Mouse (Mus musculus) hindbrain, embryonic 15.5 days (tissue): ENCODE measurements around the gene 2810408A11Rik. TPM values are rescaled to one million over a fixed set of nuclear protein-coding genes. Genes with fewer than 3 reads are reported as not detected.
"Not testable (repeated sequence)": the region's sequence is repeated elsewhere in the genome, so short reads cannot be mapped to it uniquely, and the experiment has no call there.

Experiments used
- ATAC-seq: fragments of 200-750 bp; cut with Nextera tagmentation; 2 replicates; pipeline ENCODE4 v1.8.0; 2017; ENCODE audit warnings: low read depth, moderate number of reproducible peaks, moderate TSS enrichment; ENCODE audit not compliant: low FRiP score
- H3K27ac ChIP-seq: fragments of 300-500 bp; sonication (generic); replicated peaks from 2 replicates; pipeline ENCODE4 v1.5.1; 2015; ENCODE audit warnings: mild to moderate bottlenecking, inconsistent platforms
- H3K27me3 ChIP-seq: fragments of 300-500 bp; sonication (generic); 2 replicates; pipeline ENCODE4 v1.6.1; 2015; ENCODE audit warnings: control low read depth, inconsistent platforms
- H3K36me3 ChIP-seq: fragments of 300-500 bp; sonication (generic); 2 replicates; pipeline ENCODE4 v1.6.1; 2015; ENCODE audit warnings: control low read depth, inconsistent platforms
- H3K4me1 ChIP-seq: fragments of 300-500 bp; sonication (generic); replicated peaks from 2 replicates; pipeline ENCODE4 v1.6.1; 2015; ENCODE audit warnings: control low read depth, inconsistent platforms
- H3K4me2 ChIP-seq: fragments of 300-500 bp; sonication (generic); 2 replicates; pipeline ENCODE4 v1.6.1; 2015; ENCODE audit warnings: moderate library complexity, mild to moderate bottlenecking, inconsistent platforms
- H3K4me3 ChIP-seq: fragments of 300-500 bp; sonication (generic); 2 replicates; pipeline ENCODE4 v1.5.1; 2015; ENCODE audit warnings: mild to moderate bottlenecking, inconsistent platforms
- H3K9ac ChIP-seq: fragments of 300-500 bp; sonication (generic); 2 replicates; pipeline ENCODE4 v1.6.1; 2015; ENCODE audit warnings: inconsistent platforms
- H3K9me3 ChIP-seq: fragments of 300-500 bp; sonication (generic); 2 replicates; pipeline ENCODE4 v1.6.1; 2016; ENCODE audit warnings: control low read depth, inconsistent platforms
- WGBS: fragments of 180-500 bp; shearing (Covaris S2); methylation state at CpG from one replicate; pipeline ENCODE4 v1.1.7; 2015; 5-methylcytosine and 5-hydroxymethylcytosine counted together
- polyA plus RNA-seq: library from polyadenylated mRNA; unstranded; fragments of >200 nt; fragmentation: Nextera tagmentation; extraction: Ambion mirVana; gene quantifications from 2 replicates; pipeline ENCODE4 v1.2.1, GENCODE M21; 2015

The 2810408A11Rik gene
- polyA plus RNA-seq, 1 experiment from 2014 or later = 8.8 TPM

GRCm38 (mm10) chr11:69872451-69872850 lies 28.3 kb downstream of the 2810408A11Rik start:
- Histone ChIP-seq H3K9ac (no peak overlapping the region), H3K4me3 (no peak overlapping the region), H3K36me3 (no peaks in the 10 kb centered on the region), H3K9me3 (no peaks in the 10 kb centered on the region), H3K27ac (no peak overlapping the region), H3K27me3 (no peaks in the 10 kb centered on the region), H3K4me1 (0 out of 2 replicates have a peak, but pooled peaks cover 5% of the 10 kb centered on the region), H3K4me2 (no peak overlapping the region)
- 78% methylated on average over 4 of the region's 4 CpGs for WGBS
- ATAC-seq = no peak

- WGBS = 88% methylated on average over 7 of the region's 7 CpGs
- Histone ChIP-seq H3K4me1 (no peaks in the 10 kb centered on the region), H3K9me3 (no peaks in the 10 kb centered on the region), H3K36me3 (no peaks in the 10 kb centered on the region), H3K4me2 (no peak overlapping the region), H3K4me3 (no peak overlapping the region), H3K27ac (no peak overlapping the region), H3K9ac (no peak overlapping the region), H3K27me3 (no peaks in the 10 kb centered on the region)
- no peak for ATAC-seq
Observed at GRCm38 (mm10) chr11:69871822-69872221, 29.0 kb downstream of the 2810408A11Rik start.

- Histone ChIP-seq H3K9ac (no peak overlapping the region), H3K9me3 (no peaks in the 10 kb centered on the region), H3K27me3 (no peaks in the 10 kb centered on the region), H3K4me3 (no peak overlapping the region), H3K36me3 (no peaks in the 10 kb centered on the region), H3K4me1 (no peaks in the 10 kb centered on the region), H3K4me2 (no peak overlapping the region), H3K27ac (no peak overlapping the region)
- WGBS = 98% methylated on average over 2 of the region's 2 CpGs
- no peak for ATAC-seq
Observed at GRCm38 (mm10) chr11:69870289-69871069, 30.3 kb downstream of the 2810408A11Rik start.

GRCm38 (mm10) chr11:69867335-69867734 lies 33.5 kb downstream of the 2810408A11Rik start:
- no peak overlapping the region for H3K4me2 ChIP-seq
- WGBS = 69% methylated on average over 9 of the region's 9 CpGs
- H3K4me3 ChIP-seq = no peak overlapping the region
- no peak overlapping the region for H3K9ac ChIP-seq
- H3K4me1 ChIP-seq = no peaks in the 10 kb centered on the region
- H3K27ac ChIP-seq = no peak overlapping the region
- no peaks in the 10 kb centered on the region for H3K36me3 ChIP-seq
- H3K27me3 ChIP-seq = no peaks in the 10 kb centered on the region
- H3K9me3 ChIP-seq = no peaks in the 10 kb centered on the region
- ATAC-seq = no peak

GRCm38 (mm10) chr11:69865561-69865960 lies 35.2 kb downstream of the 2810408A11Rik start:
- Histone ChIP-seq H3K9ac (no peak overlapping the region), H3K9me3 (no peaks in the 10 kb centered on the region), H3K27me3 (no peaks in the 10 kb centered on the region), H3K36me3 (no peaks in the 10 kb centered on the region), H3K4me3 (no peak overlapping the region), H3K27ac (no peak overlapping the region), H3K4me1 (no peaks in the 10 kb centered on the region), H3K4me2 (no peak overlapping the region)
- 77% methylated on average over 9 of the region's 9 CpGs for WGBS
- ATAC-seq = no peak

- no peaks in the 10 kb centered on the region for H3K36me3 ChIP-seq
- H3K27ac ChIP-seq = no peak overlapping the region
- 47% methylated on average over 8 of the region's 8 CpGs for WGBS
- H3K4me2 ChIP-seq = no peak overlapping the region
- no peak for ATAC-seq
- H3K4me3 ChIP-seq = no peak overlapping the region
- no peaks in the 10 kb centered on the region for H3K9me3 ChIP-seq
- H3K27me3 ChIP-seq = 0 out of 2 replicates have a peak, but pooled peaks cover 2% of the 10 kb centered on the region
- no peaks in the 10 kb centered on the region for H3K4me1 ChIP-seq
- H3K9ac ChIP-seq = no peak overlapping the region
Observed at GRCm38 (mm10) chr11:69864138-69864860, 36.5 kb downstream of the 2810408A11Rik start.

GRCm38 (mm10) chr11:69863729-69864128 lies 37.1 kb downstream of the 2810408A11Rik start:
- not testable (repeated sequence) for H3K36me3 ChIP-seq, H3K4me1 ChIP-seq, H3K9me3 ChIP-seq, H3K27me3 ChIP-seq, H3K4me3 ChIP-seq, H3K9ac ChIP-seq, H3K4me2 ChIP-seq, ATAC-seq, H3K27ac ChIP-seq
- 77% methylated on average over 3 of the region's 3 CpGs for WGBS

- Histone ChIP-seq H3K36me3 (no peaks in the 10 kb centered on the region), H3K9ac (no peak within 1 kb of the TSS), H3K27me3 (peaks cover 22% of the 10 kb centered on the region), H3K4me2 (no peak within 1 kb of the TSS), H3K4me1 (peaks cover 4% of the 10 kb centered on the region; the same call in 1 of the 2 replicates), H3K4me3 (no peak within 1 kb of the TSS), H3K9me3 (no peaks in the 10 kb centered on the region), H3K27ac (no peak within 1 kb of the TSS)
- no peak for ATAC-seq
- WGBS = 23% methylated on average over 30 of the region's 30 CpGs
Observed at GRCm38 (mm10) chr11:69858113-69858998, 42.4 kb downstream of the 2810408A11Rik start, which contains the start of gene Tnk1. Tnk1 (minus strand) TSS chr11:69858730.

GRCm38 (mm10) chr11:69855347-69855746 lies 45.4 kb downstream of the 2810408A11Rik start:
- no peaks in the 10 kb centered on the region for H3K9me3 ChIP-seq
- no peak overlapping the region for H3K27ac ChIP-seq
- H3K9ac ChIP-seq = no peak overlapping the region
- H3K27me3 ChIP-seq = peaks cover 22% of the 10 kb centered on the region
- peaks cover 4% of the 10 kb centered on the region; the same call in 1 of the 2 replicates for H3K4me1 ChIP-seq
- 0 out of 2 replicates have a peak, but pooled peaks have one; percentile 38 for ATAC-seq
- WGBS = 23% methylated on average over 16 of the region's 16 CpGs
- peaks cover 9% of the 10 kb centered on the region; the same call in 1 of the 2 replicates for H3K36me3 ChIP-seq
- H3K4me3 ChIP-seq = no peak overlapping the region
- H3K4me2 ChIP-seq = no peak overlapping the region

- Histone ChIP-seq H3K27me3 (peaks cover 20% of the 10 kb centered on the region), H3K9ac (no peak overlapping the region), H3K4me1 (peaks cover 4% of the 10 kb centered on the region; the same call in 1 of the 2 replicates), H3K4me3 (no peak overlapping the region), H3K4me2 (no peak overlapping the region), H3K27ac (no peak overlapping the region), H3K9me3 (no peaks in the 10 kb centered on the region), H3K36me3 (peaks cover 13% of the 10 kb centered on the region; the same call in 1 of the 2 replicates)
- 84% methylated on average over 10 of the region's 10 CpGs for WGBS
- ATAC-seq = no peak
Observed at GRCm38 (mm10) chr11:69854680-69855079, 46.1 kb downstream of the 2810408A11Rik start.

- Histone ChIP-seq H3K27ac (no peak overlapping the region), H3K36me3 (peaks cover 14% of the 10 kb centered on the region; the same call in 1 of the 2 replicates), H3K4me1 (peaks cover 4% of the 10 kb centered on the region; the same call in 1 of the 2 replicates), H3K4me2 (no peak overlapping the region), H3K9me3 (no peaks in the 10 kb centered on the region), H3K9ac (no peak overlapping the region), H3K4me3 (no peak overlapping the region), H3K27me3 (peaks cover 18% of the 10 kb centered on the region)
- ATAC-seq = 0 out of 2 replicates have a peak, but pooled peaks have one; percentile 33
- 75% methylated on average over 7 of the region's 7 CpGs for whole genome bisulfite sequencing
Observed at GRCm38 (mm10) chr11:69853994-69854393, 46.8 kb downstream of the 2810408A11Rik start.
